Mouse (Mus musculus) ES-E14 (cell line): ENCODE results near the gene Glrx3.

Experiments
- CHD2 ChIP-seq: IDR thresholded peaks from 2 replicates; pipeline ENCODE4 v1.6.1; 2014; ENCODE audit warnings: mild to moderate bottlenecking, low read depth, low read length, inconsistent platforms
- HCFC1 ChIP-seq: IDR thresholded peaks from 2 replicates; pipeline ENCODE4 v1.6.1; 2012; ENCODE audit warnings: low read length, inconsistent platforms, borderline replicate concordance; ENCODE audit not compliant: insufficient read depth
- MAFK ChIP-seq: IDR thresholded peaks from 2 replicates; pipeline ENCODE4 v1.6.1; 2014; ENCODE audit warnings: mild to moderate bottlenecking, low read depth, low read length, inconsistent platforms; ENCODE audit not compliant: insufficient read depth
- ZC3H11A ChIP-seq: IDR thresholded peaks from 2 replicates; pipeline ENCODE4 v1.6.1; 2012; ENCODE audit warnings: low read depth, mild to moderate bottlenecking, inconsistent platforms, low read length, borderline replicate concordance

GRCm38 (mm10) chr7:137477950-137478620 is 40.7 kb downstream of the Glrx3 start:
- TF ChIP-seq HCFC1, result 0 out of 2 replicates have a peak, but pooled peaks have one; percentile 59
- no peak for TF ChIP-seq CHD2
- peak; percentile 99 for TF ChIP-seq ZC3H11A
- TF ChIP-seq MAFK, result no peak
